Mouse (Mus musculus): ENCODE measurements around the gene Frmd4b. TPM values are rescaled to one million over a fixed set of nuclear protein-coding genes. Genes with fewer than 3 reads are reported as not detected.
"Not testable (repeated sequence)": the region's sequence is repeated elsewhere in the genome, so short reads cannot be mapped to it uniquely, and the experiment has no call there.

Frmd4b gene
- polyA plus RNA-seq, 1 experiment from 2014 or later, result 14.0 TPM

DNA sequence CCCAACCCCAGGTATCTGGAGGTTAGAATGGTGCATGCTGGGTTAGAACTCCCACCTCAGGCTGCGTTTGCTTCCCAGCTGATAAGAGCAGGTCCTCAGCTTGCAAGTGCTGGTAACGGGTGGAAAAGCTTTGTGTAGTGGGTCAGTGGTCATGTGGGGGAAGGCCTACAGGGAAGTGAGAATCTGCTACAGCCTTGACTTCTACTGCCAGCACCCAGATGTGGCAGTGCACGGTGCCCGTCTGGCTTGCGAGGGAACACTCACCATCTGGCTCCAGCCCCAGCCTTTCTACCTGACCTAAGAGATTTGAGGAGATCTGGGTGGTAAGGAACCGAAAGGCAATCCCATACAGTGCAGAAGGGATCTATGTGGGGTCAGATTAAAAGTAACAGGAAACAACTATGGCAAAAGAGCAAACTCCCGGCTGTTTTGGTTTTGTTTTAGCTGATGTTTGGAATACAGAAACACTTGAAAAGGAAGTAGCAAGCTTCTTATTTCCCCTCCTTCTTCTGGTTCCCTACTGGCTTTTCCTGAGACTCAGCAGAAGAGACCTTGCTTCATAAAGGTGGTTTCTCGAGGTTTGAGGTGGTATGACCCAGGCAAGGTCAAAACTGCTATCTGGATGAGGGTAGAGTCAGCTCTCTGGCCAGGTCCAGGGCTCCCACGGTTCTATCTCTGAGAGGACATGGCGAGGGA lies 185.9 kb downstream of the Frmd4b start:
- H3K4me3 ChIP-seq (replicated peaks; ENCODE audit: low read depth, low read length), result no peak overlapping the region
- 76% methylated on average over 10 of the region's 10 CpGs for WGBS
- no peak for ATAC-seq (replicated peaks; ENCODE audit: low FRiP score, low read depth)
- no peak for TF ChIP-seq CTCF (IDR thresholded peaks at IDR 0.05; ENCODE audit: low read depth)
- no peak for DNase-seq (ENCODE audit: low spot score)
- no peaks in the 10 kb centered on the region for H3K36me3 ChIP-seq (ENCODE audit: insufficient read depth, low read length)
- H3K27ac ChIP-seq, result peak overlapping the region; percentile 36; the same call in 1 of the 2 replicates
- H3K9ac ChIP-seq (ENCODE audit: low read depth, low read length), result no peak overlapping the region
- H3K9me3 ChIP-seq (replicated peaks; ENCODE audit: low read length), result no peaks in the 10 kb centered on the region
- no peaks in the 10 kb centered on the region for H3K4me1 ChIP-seq (replicated peaks; ENCODE audit: insufficient read depth, low read length)
- H3K27me3 ChIP-seq (ENCODE audit: insufficient read depth, low read length), result no peaks in the 10 kb centered on the region
- no peak overlapping the region for H3K4me2 ChIP-seq (ENCODE audit: low read length)

DNA sequence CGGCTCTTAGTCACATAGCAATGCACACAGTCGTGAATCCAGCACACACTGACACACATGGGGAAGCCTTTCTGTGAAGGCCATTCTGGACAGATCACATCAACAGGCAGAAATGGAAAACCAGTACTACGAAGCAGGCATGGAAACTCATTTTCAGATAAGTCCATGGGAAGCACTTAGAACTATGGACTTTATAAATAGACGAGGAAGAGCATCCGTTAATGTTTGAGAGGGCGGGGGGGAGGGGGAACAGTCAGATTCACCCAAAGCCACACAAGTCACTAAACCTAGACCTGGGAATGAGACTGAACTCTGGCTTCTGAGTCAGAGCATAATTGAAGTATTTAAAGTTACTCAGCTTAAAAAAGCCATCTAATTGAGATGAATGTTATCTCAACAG lies 186.8 kb downstream of the Frmd4b start:
- H3K27ac ChIP-seq, result peak overlapping the region; percentile 54
- H3K9me3 ChIP-seq (replicated peaks; ENCODE audit: low read length), result no peaks in the 10 kb centered on the region
- TF ChIP-seq CTCF (IDR thresholded peaks at IDR 0.05; ENCODE audit: low read depth), result no peak
- WGBS, result 68% methylated on average over 6 of the region's 6 CpGs
- no peaks in the 10 kb centered on the region for H3K36me3 ChIP-seq (ENCODE audit: insufficient read depth, low read length)
- no peak overlapping the region for H3K4me2 ChIP-seq (ENCODE audit: low read length)
- H3K27me3 ChIP-seq (ENCODE audit: insufficient read depth, low read length), result no peaks in the 10 kb centered on the region
- H3K4me1 ChIP-seq (replicated peaks; ENCODE audit: insufficient read depth, low read length), result no peaks in the 10 kb centered on the region
- no peak overlapping the region for H3K4me3 ChIP-seq (replicated peaks; ENCODE audit: low read depth, low read length)
- DNase-seq (ENCODE audit: low spot score) (no peak), ATAC-seq (replicated peaks; ENCODE audit: low FRiP score, low read depth) (peak; percentile 69; the same call in 1 of the 2 replicates)
- no peak overlapping the region for H3K9ac ChIP-seq (ENCODE audit: low read depth, low read length)

DNA sequence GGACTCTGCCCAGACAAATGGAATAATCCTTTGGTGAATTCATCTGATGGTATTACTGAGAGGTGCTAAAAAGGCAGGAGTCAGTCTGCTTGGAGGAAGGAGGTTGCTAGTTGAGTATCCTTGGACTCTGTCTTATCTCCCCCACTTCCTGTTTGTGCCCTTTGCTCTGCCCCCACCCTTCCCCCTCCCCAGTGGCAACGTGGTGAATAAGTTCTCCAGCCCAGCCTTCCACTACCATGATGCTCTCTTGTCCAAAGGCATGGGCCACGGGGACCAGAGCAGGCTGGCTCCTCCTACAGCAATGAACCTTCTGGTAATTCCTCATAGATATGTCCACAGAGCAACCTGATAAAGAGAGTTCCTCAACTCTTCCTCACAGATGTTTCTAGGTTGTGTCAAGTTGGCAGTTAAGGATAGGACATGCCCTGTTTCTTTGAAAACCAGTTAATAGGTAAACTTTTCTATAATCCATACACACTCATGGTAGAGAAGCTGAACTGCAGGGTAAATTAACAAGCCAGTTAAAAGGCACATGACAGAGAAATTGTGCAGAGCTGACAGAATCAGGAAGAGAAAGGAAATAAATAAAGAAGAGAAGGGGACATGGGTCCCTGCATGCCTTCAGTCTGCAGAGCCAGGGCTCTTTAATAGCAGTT lies 187.5 kb downstream of the Frmd4b start:
- no peak for TF ChIP-seq CTCF (IDR thresholded peaks at IDR 0.05; ENCODE audit: low read depth)
- peak overlapping the region; percentile 54 for H3K27ac ChIP-seq
- WGBS, result 31% methylated on average over 2 of the region's 2 CpGs
- peak; percentile 83 for ATAC-seq (replicated peaks; ENCODE audit: low FRiP score, low read depth)
- H3K36me3 ChIP-seq (ENCODE audit: insufficient read depth, low read length), result no peaks in the 10 kb centered on the region
- no peak overlapping the region for H3K9ac ChIP-seq (ENCODE audit: low read depth, low read length)
- H3K27me3 ChIP-seq (ENCODE audit: insufficient read depth, low read length), result no peaks in the 10 kb centered on the region
- H3K4me3 ChIP-seq (replicated peaks; ENCODE audit: low read depth, low read length), result no peak overlapping the region
- no peaks in the 10 kb centered on the region for H3K9me3 ChIP-seq (replicated peaks; ENCODE audit: low read length)
- no peaks in the 10 kb centered on the region for H3K4me1 ChIP-seq (replicated peaks; ENCODE audit: insufficient read depth, low read length)
- no peak overlapping the region for H3K4me2 ChIP-seq (ENCODE audit: low read length)
- no peak for DNase-seq (ENCODE audit: low spot score)

DNA sequence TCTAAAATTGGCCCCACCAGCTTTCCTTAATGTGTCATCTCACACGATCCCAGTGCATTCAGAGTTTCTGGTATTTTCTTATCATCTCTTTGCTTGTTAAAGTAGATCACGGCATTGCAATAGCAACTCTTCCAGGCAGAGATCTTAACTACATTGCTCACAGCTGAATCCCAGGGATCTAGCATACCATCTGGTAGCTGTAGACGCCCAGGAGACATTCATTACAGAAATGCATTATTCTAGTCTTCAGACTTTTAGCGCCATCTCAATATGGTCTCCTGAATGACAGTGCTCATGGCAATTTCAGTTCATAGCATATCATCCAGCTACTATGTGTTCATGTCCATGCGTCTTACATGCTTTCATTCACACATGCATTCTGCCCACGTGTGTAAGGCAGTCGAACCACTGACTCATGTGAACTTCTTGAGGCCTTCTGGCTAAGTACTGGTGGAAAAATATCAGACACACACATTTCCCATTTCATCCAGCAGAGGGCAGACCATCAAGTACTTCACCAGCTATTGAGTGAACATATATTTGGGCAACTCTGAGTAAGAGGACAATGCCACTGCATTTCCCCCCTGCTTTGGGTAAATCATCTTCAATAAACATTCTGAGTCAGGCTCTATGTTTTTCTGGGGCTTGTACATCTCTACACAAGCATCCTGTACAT lies 197.4 kb downstream of the Frmd4b start:
- TF ChIP-seq CTCF (IDR thresholded peaks at IDR 0.05; ENCODE audit: low read depth), result peak; percentile 94
- Histone ChIP-seq H3K4me2 (ENCODE audit: low read length) (no peak overlapping the region), H3K9ac (ENCODE audit: low read depth, low read length) (no peak overlapping the region), H3K27ac (no peak overlapping the region), H3K4me3 (replicated peaks; ENCODE audit: low read depth, low read length) (no peak overlapping the region), H3K36me3 (ENCODE audit: insufficient read depth, low read length) (no peaks in the 10 kb centered on the region), H3K4me1 (replicated peaks; ENCODE audit: insufficient read depth, low read length) (no peaks in the 10 kb centered on the region), H3K9me3 (replicated peaks; ENCODE audit: low read length) (no peaks in the 10 kb centered on the region), H3K27me3 (ENCODE audit: insufficient read depth, low read length) (no peaks in the 10 kb centered on the region)
- 61% methylated on average over 7 of the region's 7 CpGs for WGBS
- DNase-seq (ENCODE audit: low spot score) (peak; percentile 85), ATAC-seq (replicated peaks; ENCODE audit: low FRiP score, low read depth) (peak; percentile 11; the same call in 1 of the 2 replicates)

DNA sequence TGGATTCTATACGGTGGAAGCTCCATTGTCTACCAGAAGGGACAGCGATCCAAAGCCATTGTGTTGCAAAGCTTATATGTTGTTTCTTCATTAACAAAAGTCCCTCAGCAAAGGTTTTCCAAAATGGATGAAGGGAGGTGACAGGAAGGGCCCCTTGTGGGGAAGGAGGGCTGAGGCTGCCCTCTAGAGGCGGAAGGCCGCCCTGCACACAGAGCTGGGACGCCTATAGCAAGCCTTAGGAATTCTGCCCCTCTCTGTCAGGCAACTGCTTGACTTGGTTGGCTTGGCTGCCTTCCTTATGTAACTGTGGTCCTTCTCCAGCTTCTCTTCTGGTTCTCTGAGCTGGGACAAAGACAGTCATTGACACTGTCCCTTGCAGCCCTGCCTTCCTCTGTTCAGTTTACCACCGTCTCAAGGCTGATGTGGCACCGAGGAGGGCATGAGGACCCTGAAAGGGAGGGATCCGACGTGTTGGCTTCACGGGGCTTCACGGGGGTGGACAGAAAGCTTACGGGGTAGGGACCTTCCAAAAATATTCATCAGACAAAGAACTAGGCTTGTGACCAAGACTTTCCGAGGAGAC lies 200.3 kb downstream of the Frmd4b start:
- no peak overlapping the region for H3K4me3 ChIP-seq (replicated peaks; ENCODE audit: low read depth, low read length)
- WGBS, result 60% methylated on average over 13 of the region's 13 CpGs
- no peak overlapping the region for H3K27ac ChIP-seq
- 0 out of 2 replicates have a peak, but pooled peaks have one; percentile 52 for ATAC-seq (replicated peaks; ENCODE audit: low FRiP score, low read depth)
- no peaks in the 10 kb centered on the region for H3K9me3 ChIP-seq (replicated peaks; ENCODE audit: low read length)
- H3K9ac ChIP-seq (ENCODE audit: low read depth, low read length), result no peak overlapping the region
- TF ChIP-seq CTCF (IDR thresholded peaks at IDR 0.05; ENCODE audit: low read depth), result peak; percentile 99
- H3K27me3 ChIP-seq (ENCODE audit: insufficient read depth, low read length), result no peaks in the 10 kb centered on the region
- peak; percentile 91 for DNase-seq (ENCODE audit: low spot score)
- H3K4me2 ChIP-seq (ENCODE audit: low read length), result no peak overlapping the region
- H3K36me3 ChIP-seq (ENCODE audit: insufficient read depth, low read length), result no peaks in the 10 kb centered on the region
- H3K4me1 ChIP-seq (replicated peaks; ENCODE audit: insufficient read depth, low read length), result no peaks in the 10 kb centered on the region

DNA sequence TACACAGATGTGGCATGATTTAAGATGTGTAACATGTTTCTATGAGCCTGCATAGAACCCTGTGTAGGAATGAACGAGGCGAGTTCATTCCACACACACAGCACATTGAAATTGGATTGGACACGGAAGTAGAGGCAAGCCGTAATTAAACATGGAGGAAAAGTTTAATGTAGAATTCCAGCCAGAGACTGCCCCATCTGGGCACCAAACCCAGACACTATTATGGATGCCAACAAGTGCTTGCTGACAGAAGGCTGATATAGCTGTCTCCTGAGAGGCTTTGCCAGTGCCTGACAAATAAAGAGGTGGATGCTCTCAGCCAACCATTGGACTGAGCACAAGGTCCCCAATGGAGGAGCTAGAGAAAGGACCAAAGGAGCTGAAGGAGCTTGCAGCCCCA lies 201.8 kb downstream of the Frmd4b start:
- H3K36me3 ChIP-seq (ENCODE audit: insufficient read depth, low read length); H3K4me1 ChIP-seq (replicated peaks; ENCODE audit: insufficient read depth, low read length); H3K27ac ChIP-seq; H3K4me2 ChIP-seq (ENCODE audit: low read length); H3K9ac ChIP-seq (ENCODE audit: low read depth, low read length); H3K27me3 ChIP-seq (ENCODE audit: insufficient read depth, low read length); ATAC-seq (replicated peaks; ENCODE audit: low FRiP score, low read depth); DNase-seq (ENCODE audit: low spot score); H3K9me3 ChIP-seq (replicated peaks; ENCODE audit: low read length); H3K4me3 ChIP-seq (replicated peaks; ENCODE audit: low read depth, low read length): not testable (repeated sequence)
- WGBS, result 95% methylated on average over 4 of the region's 4 CpGs
